Mouse (Mus musculus) layer of hippocampus, adult 11-12 months (tissue): ENCODE data around the gene Ndc1.

Experiments
- DNase-seq: peaks from one replicate; pipeline ENCODE4 v3.0.0; 2022; ENCODE audit warnings: low spot score

Gene Ndc1

GRCm38 (mm10) chr4:107442891-107443483, 75.4 kb downstream of the Ndc1 start:
- DNase-seq, result no peak

DNA sequence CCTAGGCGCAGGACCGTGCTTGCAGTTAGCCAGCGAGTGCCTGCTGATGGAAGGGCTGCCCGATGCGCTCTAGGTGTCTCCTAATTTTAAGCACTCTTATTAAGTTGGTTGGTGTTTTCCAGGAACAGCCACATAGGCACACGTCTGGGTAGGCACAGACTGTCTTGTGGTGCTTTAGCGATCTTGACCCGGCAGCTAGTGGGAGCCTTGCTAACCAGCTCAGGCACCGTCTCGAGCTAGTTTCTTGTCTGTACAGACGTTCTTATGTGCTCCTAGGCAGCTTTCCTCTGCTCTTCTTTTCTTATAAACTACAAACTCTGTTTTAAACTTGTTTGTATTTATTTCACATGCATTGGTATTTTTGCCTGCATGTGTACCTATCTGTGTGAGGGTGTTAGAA, 76.0 kb downstream of the Ndc1 start:
- DNase-seq, result no peak

- no peak for DNase-seq
These were observed 80.9 kb downstream of the Ndc1 start for GRCm38 (mm10) chr4:107448481-107448880.

GRCm38 (mm10) chr4:107449519-107449918, 81.9 kb downstream of the Ndc1 start:
- no peak for DNase-seq

DNA sequence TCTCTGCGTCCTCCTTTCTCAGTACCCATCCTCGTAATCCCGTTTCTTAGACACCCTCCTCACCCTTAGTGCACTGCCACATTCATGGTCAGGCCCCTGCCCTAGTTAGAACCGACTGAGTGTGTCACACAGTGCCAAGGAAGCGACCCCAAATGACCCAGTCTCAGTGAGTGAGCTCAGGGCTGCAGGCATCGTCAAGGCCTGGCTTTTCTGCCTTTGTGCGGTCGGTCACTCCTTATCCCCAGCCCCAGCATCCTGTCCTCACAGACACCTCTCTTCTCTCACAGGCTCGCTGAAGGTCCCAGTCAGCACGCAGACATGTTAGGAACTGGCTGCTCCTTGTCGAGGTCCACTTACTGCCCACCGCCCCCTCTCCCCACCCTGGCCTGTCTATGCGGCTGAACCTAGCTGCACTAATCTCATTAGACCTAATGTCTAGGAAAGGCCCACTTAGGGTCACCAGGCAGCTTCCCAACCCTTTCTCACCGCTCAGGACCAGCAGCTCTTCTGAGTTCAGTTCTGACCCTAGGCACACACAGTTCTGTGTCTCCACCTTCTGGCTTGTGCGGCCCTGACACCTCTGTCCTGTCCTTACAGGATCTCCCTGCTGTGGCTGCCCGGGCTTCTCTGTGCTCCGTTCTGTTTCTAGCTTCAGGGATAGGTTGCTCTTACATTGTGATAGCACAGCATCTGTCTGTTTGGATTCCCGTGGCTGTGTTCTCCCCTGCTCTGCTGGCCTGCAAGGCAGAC, 84.9 kb downstream of the Ndc1 start:
- no peak for DNase-seq

- peak; percentile 91 for DNase-seq
These were observed 85.8 kb downstream of the Ndc1 start for GRCm38 (mm10) chr4:107453141-107453984.

DNA sequence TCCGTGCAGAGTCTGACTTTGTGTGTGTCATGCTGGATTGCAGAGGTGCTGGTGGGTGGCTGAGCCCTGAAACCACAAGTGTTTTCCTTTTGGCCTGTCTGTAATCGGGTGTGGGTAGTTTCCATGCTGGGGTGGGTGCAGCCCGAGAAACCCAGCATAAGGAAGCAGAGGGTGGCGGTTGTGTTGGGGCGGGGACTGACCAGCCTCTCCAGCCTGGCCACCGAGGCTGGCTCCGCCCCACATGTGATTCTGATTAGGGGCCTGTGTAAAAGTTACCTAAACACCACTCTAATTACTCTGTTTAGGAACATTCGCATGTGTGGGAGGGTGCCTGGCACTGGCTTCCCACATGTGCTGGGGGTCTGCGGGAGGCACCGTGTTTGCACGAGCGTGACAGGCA, 90.0 kb downstream of the Ndc1 start:
- no peak for DNase-seq

- DNase-seq, result no peak
These were observed 91.3 kb downstream of the Ndc1 start for GRCm38 (mm10) chr4:107458907-107459306.

- no peak for DNase-seq
These were observed 91.9 kb downstream of the Ndc1 start for GRCm38 (mm10) chr4:107459461-107459860.

- no peak for DNase-seq
These were observed 92.9 kb downstream of the Ndc1 start for GRCm38 (mm10) chr4:107460468-107460867.
